Mouse (Mus musculus): ENCODE results near the gene Slbp. TPM values are rescaled to one million over a fixed set of nuclear protein-coding genes. Genes with fewer than 3 reads are reported as not detected.

Slbp gene
- polyA plus RNA-seq, 1 experiment from 2014 or later, result 126 TPM

GRCm38 (mm10) chr5:33640652-33641051, 11.7 kb downstream of the Slbp start:
- H3K4me1 ChIP-seq (replicated peaks), result no peaks in the 10 kb centered on the region
- H3K27ac ChIP-seq, result no peak overlapping the region
- H3K9me3 ChIP-seq, result no peaks in the 10 kb centered on the region
- WGBS, result 51% methylated on average over 3 of the region's 3 CpGs
- peaks cover 56% of the 10 kb centered on the region for H3K36me3 ChIP-seq
- no peak for ATAC-seq (ENCODE audit: low FRiP score)
- no peak overlapping the region for H3K9ac ChIP-seq
- no peak overlapping the region for H3K4me2 ChIP-seq
- H3K27me3 ChIP-seq, result no peaks in the 10 kb centered on the region
- H3K4me3 ChIP-seq, result no peak overlapping the region

GRCm38 (mm10) chr5:33638826-33639225, 13.5 kb downstream of the Slbp start:
- 74% methylated on average over 4 of the region's 4 CpGs for WGBS
- Histone ChIP-seq H3K9ac (no peak overlapping the region), H3K4me3 (no peak overlapping the region), H3K27me3 (no peaks in the 10 kb centered on the region), H3K27ac (no peak overlapping the region), H3K36me3 (peaks cover 42% of the 10 kb centered on the region), H3K4me2 (no peak overlapping the region), H3K9me3 (no peaks in the 10 kb centered on the region), H3K4me1 (replicated peaks) (no peaks in the 10 kb centered on the region)
- ATAC-seq (ENCODE audit: low FRiP score), result no peak

- H3K9me3 ChIP-seq, result no peaks in the 10 kb centered on the region
- H3K4me3 ChIP-seq, result no peak overlapping the region
- ATAC-seq (ENCODE audit: low FRiP score), result no peak
- H3K27ac ChIP-seq, result no peak overlapping the region
- no peaks in the 10 kb centered on the region for H3K27me3 ChIP-seq
- WGBS, result 78% methylated on average over 3 of the region's 3 CpGs
- H3K4me2 ChIP-seq, result no peak overlapping the region
- H3K9ac ChIP-seq, result no peak overlapping the region
- no peaks in the 10 kb centered on the region for H3K4me1 ChIP-seq (replicated peaks)
- H3K36me3 ChIP-seq, result peaks cover 32% of the 10 kb centered on the region
These were observed 14.6 kb downstream of the Slbp start for GRCm38 (mm10) chr5:33637606-33638350.

- H3K4me1 ChIP-seq (replicated peaks), result peaks cover 4% of the 10 kb centered on the region
- no peak overlapping the region for H3K27ac ChIP-seq
- ATAC-seq (ENCODE audit: low FRiP score), result no peak
- H3K4me2 ChIP-seq, result no peak overlapping the region
- H3K27me3 ChIP-seq, result no peaks in the 10 kb centered on the region
- peaks cover 13% of the 10 kb centered on the region for H3K36me3 ChIP-seq
- H3K4me3 ChIP-seq, result no peak overlapping the region
- H3K9me3 ChIP-seq, result no peaks in the 10 kb centered on the region
- WGBS, result 89% methylated on average over 3 of the region's 3 CpGs
- H3K9ac ChIP-seq, result no peak overlapping the region
These were observed 17.0 kb downstream of the Slbp start for GRCm38 (mm10) chr5:33635361-33635760.

GRCm38 (mm10) chr5:33632526-33632925, 19.8 kb downstream of the Slbp start:
- WGBS, result 92% methylated on average over 1 of the region's 1 CpGs
- ATAC-seq (ENCODE audit: low FRiP score), result no peak

GRCm38 (mm10) chr5:33630615-33631014, 21.8 kb downstream of the Slbp start:
- Histone ChIP-seq H3K4me2 (peak overlapping the region; percentile 94), H3K4me1 (replicated peaks) (peaks cover 25% of the 10 kb centered on the region), H3K27me3 (no peaks in the 10 kb centered on the region), H3K9ac (peak overlapping the region; percentile 70), H3K9me3 (no peaks in the 10 kb centered on the region), H3K4me3 (peak overlapping the region; percentile 65), H3K27ac (no peak overlapping the region; the same call in 1 of the 2 replicates), H3K36me3 (no peaks in the 10 kb centered on the region)
- no peak for ATAC-seq (ENCODE audit: low FRiP score)
- 71% methylated on average over 4 of the region's 4 CpGs for WGBS

More at GRCm38 (mm10) chr5:33632526-33632925, 19.8 kb downstream of the Slbp start:
- Histone ChIP-seq H3K9me3 (no peaks in the 10 kb centered on the region), H3K9ac (no peak overlapping the region), H3K27me3 (no peaks in the 10 kb centered on the region), H3K4me1 (replicated peaks) (peaks cover 22% of the 10 kb centered on the region), H3K27ac (no peak overlapping the region), H3K4me3 (no peak overlapping the region), H3K36me3 (no peaks in the 10 kb centered on the region), H3K4me2 (no peak overlapping the region)

GRCm38 (mm10) chr5:33630061-33630460, 22.3 kb downstream of the Slbp start:
- H3K27ac ChIP-seq, result peak overlapping the region; percentile 61
- H3K4me2 ChIP-seq, result peak overlapping the region; percentile 94
- no peaks in the 10 kb centered on the region for H3K36me3 ChIP-seq
- no peaks in the 10 kb centered on the region for H3K27me3 ChIP-seq
- peak overlapping the region; percentile 70 for H3K9ac ChIP-seq
- peak overlapping the region; percentile 65 for H3K4me3 ChIP-seq
- peaks cover 25% of the 10 kb centered on the region for H3K4me1 ChIP-seq (replicated peaks)
- ATAC-seq (ENCODE audit: low FRiP score), result peak; percentile 32
- WGBS, result 6% methylated on average over 9 of the region's 9 CpGs
- H3K9me3 ChIP-seq, result no peaks in the 10 kb centered on the region

GRCm38 (mm10) chr5:33629301-33629987, 22.9 kb downstream of the Slbp start, which contains the start of the genes Fam53a and Gm9903:
Fam53a (minus strand) TSS chr5:33629635.
Gm9903 (plus strand) TSS chr5:33629925.
- Histone ChIP-seq H3K27me3 (no peaks in the 10 kb centered on the region), H3K4me3 (peak within 1 kb of the TSS; percentile 65), H3K9me3 (no peaks in the 10 kb centered on the region), H3K9ac (peak within 1 kb of the TSS; percentile 80), H3K4me1 (replicated peaks) (peaks cover 25% of the 10 kb centered on the region), H3K36me3 (no peaks in the 10 kb centered on the region), H3K27ac (peak within 1 kb of the TSS; percentile 91), H3K4me2 (peak within 1 kb of the TSS; percentile 94)
- under 1% methylated on average over 90 of the region's 99 CpGs for WGBS
- peak; percentile 97 for ATAC-seq (ENCODE audit: low FRiP score)

GRCm38 (mm10) chr5:33628820-33629300, 23.5 kb downstream of the Slbp start:
- Histone ChIP-seq H3K9ac (peak overlapping the region; percentile 80), H3K4me2 (peak overlapping the region; percentile 94), H3K27ac (peak overlapping the region; percentile 91), H3K4me3 (peak overlapping the region; percentile 65), H3K27me3 (no peaks in the 10 kb centered on the region), H3K9me3 (no peaks in the 10 kb centered on the region), H3K36me3 (no peaks in the 10 kb centered on the region), H3K4me1 (replicated peaks) (peaks cover 25% of the 10 kb centered on the region)
- under 1% methylated on average over 24 of the region's 24 CpGs for WGBS
- ATAC-seq (ENCODE audit: low FRiP score), result no peak

GRCm38 (mm10) chr5:33627968-33628367, 24.4 kb downstream of the Slbp start:
- Histone ChIP-seq H3K27ac (no peak overlapping the region), H3K4me2 (peak overlapping the region; percentile 94), H3K9ac (0 out of 2 replicates have a peak overlapping the region, but pooled peaks have one; percentile 49), H3K36me3 (no peaks in the 10 kb centered on the region), H3K27me3 (no peaks in the 10 kb centered on the region), H3K4me3 (peak overlapping the region; percentile 65; the same call in 1 of the 2 replicates), H3K4me1 (replicated peaks) (peaks cover 32% of the 10 kb centered on the region), H3K9me3 (no peaks in the 10 kb centered on the region)
- 44% methylated on average over 4 of the region's 4 CpGs for WGBS
- ATAC-seq (ENCODE audit: low FRiP score), result no peak

- ATAC-seq (ENCODE audit: low FRiP score), result no peak
- Histone ChIP-seq H3K4me3 (no peak overlapping the region), H3K4me2 (no peak overlapping the region), H3K36me3 (no peaks in the 10 kb centered on the region), H3K9me3 (no peaks in the 10 kb centered on the region), H3K4me1 (replicated peaks) (peaks cover 21% of the 10 kb centered on the region), H3K9ac (no peak overlapping the region), H3K27ac (0 out of 2 replicates have a peak overlapping the region, but pooled peaks have one; percentile 1), H3K27me3 (no peaks in the 10 kb centered on the region)
- WGBS, result 70% methylated on average over 3 of the region's 3 CpGs
These were observed 28.6 kb downstream of the Slbp start for GRCm38 (mm10) chr5:33623766-33624165.

- no peak for ATAC-seq (ENCODE audit: low FRiP score)
- WGBS, result 93% methylated on average over 2 of the region's 2 CpGs
- Histone ChIP-seq H3K4me3 (no peak overlapping the region), H3K27me3 (no peaks in the 10 kb centered on the region), H3K9ac (no peak overlapping the region), H3K9me3 (no peaks in the 10 kb centered on the region), H3K4me1 (replicated peaks) (peaks cover 11% of the 10 kb centered on the region), H3K4me2 (no peak overlapping the region), H3K27ac (no peak overlapping the region), H3K36me3 (no peaks in the 10 kb centered on the region)
These were observed 29.7 kb downstream of the Slbp start for GRCm38 (mm10) chr5:33622671-33623070.

All from hindbrain, embryonic 13.5 days (tissue).